Mouse (Mus musculus): Measurements from ENCODE around the gene Tmem170b. TPM values are rescaled to one million over a fixed set of nuclear protein-coding genes. Genes with fewer than 3 reads are reported as not detected.

Tmem170b gene
- 21.9 and 22.8 TPM in 2 replicates for total RNA-seq (2021)
- long read RNA-seq, experiment 1, full-length matches to known transcripts = 4 of 6 reads
- long read RNA-seq, experiment 1, partial matches to known transcripts = 0 of 6 reads
- long read RNA-seq, experiment 1, other reads (novel, unspliced or antisense) = 2 of 6 reads
- long read RNA-seq, experiment 2, full-length matches to known transcripts = 2 of 2 reads
- long read RNA-seq, experiment 2, partial matches to known transcripts = 0 of 2 reads
- long read RNA-seq, experiment 2, other reads (novel, unspliced or antisense) = 0 of 2 reads

DNA sequence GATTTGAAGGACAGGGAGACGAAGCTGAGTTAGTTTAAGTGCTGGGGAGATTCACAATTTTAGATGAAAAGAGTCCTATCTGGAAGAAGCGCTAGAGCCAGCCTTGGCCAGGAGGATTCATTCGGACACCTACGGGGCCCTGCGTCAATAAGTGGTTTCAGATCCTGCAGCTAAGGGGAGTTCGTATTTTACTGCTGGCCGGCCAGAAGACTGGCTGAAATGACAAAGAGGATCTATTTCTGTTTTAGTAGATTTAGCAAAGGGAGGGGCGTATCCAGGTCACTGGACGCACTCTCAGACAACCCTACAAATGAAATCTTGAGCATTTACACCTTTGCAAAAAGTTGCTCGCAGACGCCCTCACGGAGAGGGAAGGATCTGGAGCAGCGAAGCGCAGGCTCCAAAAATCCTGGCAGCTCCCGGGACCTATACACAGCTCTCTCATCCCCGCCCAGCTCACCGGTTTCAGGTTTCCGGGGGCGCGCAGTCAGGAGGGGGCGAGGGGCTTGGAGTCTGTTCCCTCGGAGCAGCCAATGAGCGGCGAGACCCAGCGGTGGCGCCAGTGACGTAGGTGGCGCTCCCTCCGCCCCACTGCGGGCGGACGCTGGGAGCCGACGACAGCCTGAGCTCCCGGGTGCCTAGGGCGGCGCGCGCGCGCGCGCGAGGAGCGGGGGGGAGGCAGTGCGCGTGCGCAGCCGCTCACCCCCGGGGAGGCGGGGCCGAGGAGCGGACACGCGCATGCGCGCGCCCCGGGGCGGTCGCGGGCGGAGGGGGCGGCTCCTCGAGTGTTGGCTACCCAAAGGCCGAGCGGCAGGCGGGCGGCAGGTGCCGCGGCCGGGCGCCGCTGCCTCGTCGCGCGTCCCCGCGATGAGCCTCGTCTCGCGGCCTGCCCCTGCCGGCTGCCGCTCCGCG, at the start of gene Tmem170b:
Gene Tmem170b, plus strand, starts transcription at position 809 of the 912 bp plus-strand sequence.
- peak; percentile 97 for DNase-seq

DNA sequence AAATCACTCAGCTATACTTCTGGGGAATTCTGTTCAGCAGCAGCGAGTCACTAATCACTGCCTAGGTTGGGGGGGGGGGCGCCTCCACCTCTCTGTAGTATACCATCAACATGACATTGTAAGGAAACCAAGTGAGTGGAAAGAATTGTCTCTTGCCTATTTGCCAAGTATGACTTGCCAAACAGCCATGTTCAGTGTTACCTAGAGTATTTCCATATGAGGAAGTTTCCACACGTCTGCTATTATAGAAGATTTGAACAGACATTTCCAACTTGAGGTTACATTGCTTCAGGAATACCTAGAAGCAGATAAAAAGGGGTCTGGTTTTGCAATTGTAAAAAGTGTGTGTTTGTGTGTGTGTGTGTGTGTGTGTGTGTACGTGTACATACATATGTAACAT, 44.7 kb upstream of the Tmem170b start:
- DNase-seq = no peak

DNA sequence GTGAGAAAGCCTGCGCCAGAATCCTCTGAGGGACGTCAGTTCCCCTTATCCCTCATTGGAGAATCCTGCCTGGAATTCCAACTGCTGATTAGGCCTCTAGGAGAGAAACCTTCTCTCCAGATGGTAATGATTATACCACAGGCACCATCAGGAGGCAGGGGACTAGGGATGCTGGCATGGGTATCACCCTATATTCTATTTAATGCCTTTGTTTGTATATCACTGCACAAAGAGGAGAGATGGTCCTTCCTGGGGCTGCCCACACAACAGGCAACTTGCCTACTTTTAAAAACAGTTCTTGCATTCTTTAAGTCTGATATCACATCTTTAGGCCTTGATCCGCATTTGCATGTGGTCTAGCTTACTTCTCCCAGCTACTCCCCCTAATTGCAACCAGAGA, 37.3 kb upstream of the Tmem170b start:
- DNase-seq = no peak

DNA sequence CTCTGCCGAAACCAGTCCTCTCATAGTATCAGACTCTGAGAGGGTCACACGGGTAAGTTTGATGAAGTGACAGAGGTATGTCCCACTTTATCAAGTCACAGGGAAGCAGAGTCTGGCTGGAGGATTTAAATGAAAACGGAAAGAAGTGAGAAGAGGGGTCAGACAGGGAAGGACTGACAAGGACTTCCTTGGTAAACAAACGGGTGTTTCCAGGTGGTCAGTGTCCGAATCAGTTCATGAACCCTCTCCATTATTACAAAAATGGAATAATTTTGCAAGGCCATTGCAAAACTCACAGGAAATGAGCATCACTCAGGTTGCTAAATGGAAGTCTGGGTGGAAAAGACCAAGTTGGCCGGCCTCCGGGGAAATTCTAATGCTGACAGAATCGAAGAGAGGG, 36.8 kb upstream of the Tmem170b start:
- DNase-seq = no peak

DNA sequence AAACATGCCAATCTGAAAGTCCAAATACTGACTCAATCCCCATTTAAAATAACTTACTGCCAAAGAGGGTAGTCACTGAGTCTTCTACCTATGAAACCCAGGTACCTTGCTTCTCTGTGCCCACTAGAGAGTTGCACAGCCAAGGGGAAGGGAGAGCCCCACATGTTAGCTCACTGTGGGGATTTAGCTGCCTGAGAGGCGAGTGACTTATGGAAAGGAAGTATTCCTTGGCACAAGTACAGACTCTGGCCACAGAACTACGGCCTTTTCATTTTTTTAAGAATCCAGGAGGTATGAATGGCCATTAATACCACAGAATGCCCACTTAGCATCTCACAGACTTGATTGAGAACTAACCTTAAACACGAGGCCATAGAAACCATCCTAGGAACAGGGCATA, 35.9 kb upstream of the Tmem170b start:
- no peak for DNase-seq

DNA sequence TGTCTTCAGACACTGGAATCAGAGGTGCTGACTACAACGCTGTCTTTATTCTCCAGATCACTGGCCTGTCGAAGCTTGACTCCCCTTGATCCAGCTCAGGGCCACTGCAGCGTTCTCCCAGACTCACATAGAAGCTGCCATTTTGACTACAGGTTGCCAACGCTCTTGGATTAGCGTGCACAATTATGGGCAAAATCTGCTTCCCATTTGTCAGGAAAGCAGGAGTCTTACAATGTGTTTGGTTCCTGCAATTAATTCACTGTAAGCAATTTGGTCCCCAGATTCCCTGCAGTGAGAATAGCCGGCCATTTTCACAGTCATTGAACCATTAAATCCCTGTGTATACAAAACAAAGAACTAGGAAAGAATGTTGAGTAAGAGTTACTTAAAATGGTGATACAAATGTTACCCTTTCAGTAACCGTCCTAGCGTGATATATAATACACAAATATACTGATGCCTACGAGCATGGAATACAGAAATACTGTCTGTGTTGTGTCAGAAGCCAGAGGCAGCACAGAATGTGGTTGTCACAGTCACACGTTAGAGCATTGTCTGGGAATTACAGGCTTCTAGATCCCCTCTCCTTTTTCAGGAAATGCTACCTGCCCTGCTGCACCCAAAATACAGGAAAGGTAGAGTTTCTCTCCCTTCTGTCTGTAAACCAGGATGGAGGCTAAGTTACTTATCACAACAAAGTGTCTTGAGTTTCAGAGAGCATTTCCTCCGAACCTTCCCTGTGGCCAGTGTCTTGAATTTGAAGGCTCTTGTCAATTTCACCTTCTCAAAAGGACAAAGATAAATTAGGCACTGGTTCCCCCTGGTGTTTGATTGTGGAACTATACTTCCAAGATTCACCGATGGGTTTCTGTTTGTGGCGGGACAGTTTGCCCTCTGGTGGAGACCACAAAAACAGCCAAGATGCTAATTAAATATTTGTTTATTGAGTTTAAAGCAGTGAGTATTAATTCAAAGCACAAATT, 34.0 kb upstream of the Tmem170b start:
- peak; percentile 85 for DNase-seq

DNA sequence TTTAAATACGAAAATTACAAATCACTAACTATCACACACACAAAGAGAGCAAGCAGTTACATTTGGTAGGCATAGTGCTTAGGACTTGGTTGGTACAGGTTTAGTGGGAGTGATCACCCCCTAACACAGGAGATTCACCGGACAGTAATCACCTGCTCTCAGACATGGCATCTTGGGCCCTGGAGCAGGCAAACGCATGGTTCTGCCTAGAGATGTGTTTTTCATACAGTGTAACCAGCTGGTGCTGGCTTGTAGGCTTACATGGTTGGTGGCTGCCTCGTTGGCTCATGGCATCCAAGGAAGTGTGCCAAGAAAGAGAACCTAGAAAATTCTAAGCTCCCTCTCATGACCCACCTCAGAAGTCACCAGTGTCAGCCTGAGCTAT, 33.4 kb upstream of the Tmem170b start:
- no peak for DNase-seq

DNA sequence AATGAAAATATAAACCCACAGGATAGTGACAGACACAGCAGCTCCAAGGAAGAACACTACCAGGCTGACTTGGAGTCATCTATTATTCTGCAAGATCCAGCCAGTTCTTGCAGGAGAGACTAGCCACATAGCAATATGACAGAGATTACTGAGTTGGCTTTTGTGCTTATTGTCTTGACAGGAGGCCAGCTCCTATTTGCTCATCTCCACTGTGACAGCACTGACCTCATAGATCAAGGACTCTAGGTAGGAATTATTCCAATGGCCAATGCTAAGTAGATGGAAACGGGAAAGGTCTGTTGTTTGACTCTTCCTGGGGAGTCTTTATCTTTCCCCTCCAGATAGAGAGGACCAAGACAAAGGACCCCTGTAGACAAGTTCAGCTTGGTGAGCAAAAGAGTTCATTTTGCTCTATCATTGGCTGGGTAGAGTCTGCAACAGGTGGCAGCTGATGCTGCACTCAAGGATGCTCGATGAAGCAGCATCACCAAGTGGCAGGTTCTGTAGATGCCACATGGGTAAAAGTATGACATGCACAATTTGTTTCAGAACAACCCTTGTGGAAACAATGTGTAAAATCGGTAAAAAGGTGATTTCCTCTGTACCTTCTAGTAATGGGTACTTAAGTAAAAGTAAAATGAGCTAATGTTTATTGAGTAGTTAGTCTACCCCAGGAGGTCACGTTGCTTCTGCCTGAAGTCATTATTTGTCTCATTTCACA, 32.4 kb upstream of the Tmem170b start:
- DNase-seq = peak; percentile 26

DNA sequence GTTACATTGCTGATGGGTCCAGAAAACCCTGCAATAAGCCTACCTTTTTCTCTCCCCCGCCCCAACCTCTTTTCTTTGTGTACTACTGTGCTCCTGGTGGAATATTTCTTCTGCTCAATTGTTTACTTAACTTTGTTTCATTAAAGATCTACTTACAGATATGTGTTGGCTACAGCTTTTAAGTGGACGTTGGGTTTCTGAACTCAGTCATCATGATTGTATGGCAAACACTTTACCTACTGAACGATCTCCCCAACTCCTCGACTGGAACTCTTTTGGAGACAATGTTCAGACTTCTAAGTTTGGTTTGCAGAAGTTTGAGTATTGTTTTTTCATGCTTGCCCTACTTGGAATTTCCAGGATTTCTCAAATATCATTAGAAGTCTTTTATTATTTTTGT, 24.6 kb upstream of the Tmem170b start:
- DNase-seq = no peak

DNA sequence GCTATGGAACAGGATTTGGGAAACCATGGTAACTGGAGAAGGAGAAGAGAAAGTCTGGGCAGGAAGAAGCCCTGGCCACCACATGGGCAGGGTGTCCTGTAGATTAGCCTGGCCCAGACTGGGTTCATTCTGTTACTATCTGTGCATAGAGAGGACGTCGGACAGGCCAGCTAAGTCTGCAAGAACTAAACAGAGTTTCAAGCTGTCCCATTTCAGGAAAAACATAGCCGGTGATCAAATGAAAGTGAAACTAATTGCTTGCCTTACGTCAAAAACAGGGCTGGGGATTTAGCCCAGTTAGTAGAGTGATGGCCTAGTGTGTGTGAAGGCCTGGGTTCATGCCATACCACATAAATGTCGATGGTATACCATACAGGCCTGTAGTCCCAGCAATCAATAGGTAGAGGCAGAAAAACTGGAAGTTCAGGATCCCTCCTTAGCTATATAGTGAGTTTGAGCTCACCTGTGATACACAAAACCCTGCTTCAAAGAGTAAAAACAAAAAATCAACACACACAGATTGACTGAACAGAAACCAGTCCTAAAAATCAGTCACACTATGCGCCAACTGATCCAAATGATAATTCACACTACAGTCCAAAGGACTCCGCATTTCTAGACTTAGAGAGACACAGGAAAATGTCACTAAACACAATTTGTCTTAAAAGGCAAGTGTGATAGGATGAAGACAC, 21.9 kb upstream of the Tmem170b start:
- DNase-seq = no peak

DNA sequence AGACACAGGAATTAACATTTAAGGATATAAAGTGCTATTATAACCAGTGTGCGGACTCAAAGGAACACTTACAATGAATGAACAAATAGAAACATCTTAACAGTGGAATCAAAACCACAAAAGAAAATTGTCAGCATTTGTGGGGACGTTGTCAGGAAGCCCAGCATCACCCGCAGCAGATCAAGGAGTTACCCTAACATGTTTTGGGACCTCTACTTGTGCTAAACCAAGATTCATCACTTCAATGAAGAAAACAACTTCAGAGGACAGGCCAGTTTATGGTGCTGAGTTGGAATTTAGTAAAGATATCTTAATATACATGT, 21.4 kb upstream of the Tmem170b start:
- DNase-seq = no peak

DNA sequence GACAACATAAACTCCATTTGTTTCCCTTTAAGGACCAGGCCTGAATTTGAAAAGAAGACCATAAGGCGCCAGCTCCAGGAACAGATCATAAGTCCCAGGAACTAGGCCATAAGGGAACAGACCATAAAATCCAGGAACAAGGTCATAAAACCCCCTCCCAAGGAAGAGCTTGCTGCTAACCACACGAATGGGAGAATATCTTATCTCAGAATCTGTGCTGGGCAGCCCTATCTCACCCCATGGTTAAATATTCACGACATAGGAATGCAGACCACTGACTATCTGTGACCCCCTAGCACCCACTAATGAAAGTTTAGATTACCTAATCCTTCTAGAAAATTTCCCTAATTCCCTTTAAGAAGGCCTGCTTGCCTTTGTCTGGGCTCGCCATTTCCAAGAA, 20.8 kb upstream of the Tmem170b start:
- no peak for DNase-seq

DNA sequence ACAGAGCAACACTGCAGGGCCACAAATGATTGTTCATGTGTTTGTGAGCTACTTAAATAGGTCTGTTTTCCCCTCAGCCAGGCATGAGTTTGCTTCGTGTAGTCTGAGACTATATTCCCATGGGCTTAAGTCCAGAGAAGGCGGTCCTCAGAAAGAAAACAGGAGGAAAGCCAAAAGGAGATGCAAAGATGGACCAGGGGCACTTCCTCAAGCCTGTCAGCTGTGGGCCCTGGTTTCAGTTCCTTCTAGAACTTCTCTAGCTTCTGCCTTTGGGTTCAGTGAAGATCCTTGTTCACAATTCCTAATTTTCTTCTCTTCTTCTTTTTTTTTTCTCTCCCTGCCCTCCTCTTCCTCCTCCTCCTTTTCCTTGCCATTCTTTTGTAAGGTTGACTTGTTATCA, 9.0 kb upstream of the Tmem170b start:
- DNase-seq = no peak

DNA sequence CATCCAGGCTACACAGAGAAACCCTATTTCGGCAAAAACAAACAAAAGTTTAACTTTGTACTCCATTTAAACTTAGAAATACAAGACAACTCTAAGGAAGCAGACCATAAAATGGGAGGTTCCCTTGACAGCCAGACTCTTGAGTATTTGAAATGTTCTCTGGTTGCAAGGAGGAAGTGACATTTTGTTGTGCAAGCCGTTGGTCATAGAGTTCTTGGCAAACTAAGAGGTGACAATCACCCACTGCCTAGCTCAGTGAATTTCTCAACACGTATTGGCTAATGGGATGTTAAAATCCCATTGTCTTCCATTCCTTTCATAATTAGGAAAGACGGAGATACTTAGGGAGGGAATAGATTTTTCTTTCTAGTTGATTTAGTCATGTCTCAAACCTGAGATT, 5.7 kb upstream of the Tmem170b start:
- DNase-seq = peak; percentile 32

DNA sequence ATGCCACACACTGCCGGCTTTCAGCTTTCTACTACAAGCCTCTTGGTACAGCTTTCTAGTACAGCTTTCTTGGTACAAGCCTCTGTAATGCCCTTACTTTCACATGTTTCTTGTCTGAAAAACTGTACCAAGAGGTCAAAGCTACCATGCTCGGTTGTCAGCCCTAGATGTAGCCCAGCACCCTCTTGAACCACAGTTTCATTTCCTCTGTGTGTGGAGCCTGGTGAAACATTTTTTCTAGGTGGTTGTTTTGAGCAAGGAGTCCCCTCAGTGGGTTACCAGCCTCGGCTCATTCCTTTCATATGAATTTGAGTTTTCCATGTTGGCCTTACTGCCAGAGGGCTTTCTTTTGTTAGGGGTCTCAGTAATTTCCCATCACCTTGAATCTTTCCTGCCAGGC, 4.7 kb upstream of the Tmem170b start:
- no peak for DNase-seq

DNA sequence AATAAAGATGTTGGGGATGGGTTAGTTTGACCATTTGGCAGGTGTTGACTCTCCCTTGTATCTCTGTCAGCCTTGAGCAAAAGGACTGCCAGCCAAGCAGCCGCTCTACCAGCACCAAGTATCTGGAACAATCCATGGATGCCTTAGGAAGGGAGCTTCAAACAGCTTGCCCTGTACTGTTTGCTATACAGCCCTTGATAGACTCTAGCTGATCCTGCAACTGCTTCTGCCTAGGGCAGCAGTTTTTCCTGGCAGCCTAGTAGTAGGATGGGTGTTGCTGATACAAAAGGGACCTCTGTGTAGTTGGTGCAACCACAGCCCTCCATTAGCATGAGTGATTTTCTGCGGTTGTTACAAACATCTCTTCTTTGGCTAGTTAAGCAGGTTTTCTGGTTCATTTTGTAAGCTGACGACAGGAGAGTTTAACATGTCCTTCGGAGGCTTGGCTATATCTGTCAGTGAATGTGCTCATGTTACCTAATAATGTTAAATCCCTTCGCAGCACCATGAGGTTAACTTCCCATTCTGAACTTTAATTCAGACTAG, 1.7 kb upstream of the Tmem170b start:
- no peak for DNase-seq

DNA sequence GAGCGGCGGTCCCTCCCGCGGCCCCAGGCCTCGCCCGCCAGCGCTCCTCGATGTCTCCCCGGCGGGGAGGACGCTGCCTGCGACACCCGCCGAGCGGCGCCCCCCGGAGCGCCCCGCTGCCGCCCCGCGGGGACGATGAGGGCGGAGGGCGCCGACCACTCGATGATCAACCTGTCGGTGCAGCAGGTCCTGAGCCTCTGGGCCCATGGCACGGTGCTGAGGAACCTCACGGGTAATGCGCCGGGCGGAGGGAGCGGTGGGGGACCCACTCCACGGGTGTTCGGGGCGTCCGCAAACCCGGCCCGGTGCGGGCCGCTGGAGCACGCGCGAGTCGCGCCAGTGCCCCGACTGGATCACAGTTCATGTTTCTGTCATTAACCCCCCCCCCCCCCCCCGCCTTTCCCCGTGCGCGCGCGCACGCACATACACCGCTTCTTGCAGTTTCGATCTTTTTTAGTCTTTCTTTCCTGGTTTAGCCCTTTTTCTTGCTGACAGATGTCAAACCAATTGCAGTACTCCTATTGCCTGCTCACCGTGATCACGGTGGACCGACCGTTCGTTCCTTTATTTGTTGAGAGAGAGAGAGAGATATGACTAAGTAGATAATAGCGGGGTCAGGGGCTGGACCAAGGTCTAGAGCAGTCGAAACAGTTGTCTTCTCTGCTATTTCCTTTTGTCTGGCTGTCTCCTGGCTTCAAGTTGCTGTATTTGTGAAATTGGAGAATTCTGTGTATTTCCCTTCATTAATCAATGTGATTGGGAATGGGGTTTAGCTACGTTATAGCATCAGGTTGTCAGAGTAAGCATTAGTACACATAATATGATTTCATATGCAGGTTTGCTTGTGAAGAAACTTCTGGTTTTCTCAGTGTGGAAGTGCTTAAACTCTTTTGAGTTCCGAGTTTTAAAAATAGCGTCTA, 634 bp downstream of the Tmem170b start:
- DNase-seq = peak; percentile 67

DNA sequence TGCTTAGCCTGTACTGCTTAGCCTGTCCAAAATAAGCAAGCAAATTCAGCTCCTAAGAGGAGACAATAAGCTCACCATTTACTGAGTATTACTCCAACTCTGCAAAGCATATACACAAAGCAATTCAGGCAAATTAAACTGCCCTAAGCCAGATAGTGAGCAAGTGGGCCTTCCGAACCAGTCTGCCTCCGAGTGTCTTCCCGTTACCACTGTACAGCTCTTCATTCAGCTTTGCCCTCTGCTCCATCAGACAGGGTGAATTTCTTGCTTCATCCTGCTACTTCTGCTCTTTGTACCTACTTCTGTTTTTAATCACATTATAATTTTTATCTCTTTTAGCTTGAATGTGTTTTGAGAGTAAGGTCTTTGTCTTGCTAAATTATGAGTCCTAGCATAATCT, 1.9 kb downstream of the Tmem170b start:
- DNase-seq = no peak

DNA sequence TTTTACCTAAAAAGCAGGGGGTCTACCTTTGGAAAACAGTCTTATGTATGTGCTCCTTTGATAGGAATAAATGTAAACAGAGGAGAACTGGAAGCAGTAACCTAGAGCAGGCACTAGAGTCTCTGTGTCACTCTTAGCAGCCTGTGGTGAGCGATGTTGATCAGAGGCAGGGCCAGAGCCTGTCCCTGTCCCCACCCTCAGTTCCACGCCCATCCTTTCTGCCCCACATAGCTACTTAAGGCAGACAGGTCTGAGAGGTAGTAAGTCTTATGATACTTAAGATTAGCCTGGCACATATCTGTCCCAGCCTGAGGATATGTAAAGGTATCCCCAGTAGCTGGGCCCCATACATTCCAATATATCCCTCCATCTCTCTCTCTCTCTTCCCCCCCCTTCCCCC, 2.9 kb downstream of the Tmem170b start:
- no peak for DNase-seq

DNA sequence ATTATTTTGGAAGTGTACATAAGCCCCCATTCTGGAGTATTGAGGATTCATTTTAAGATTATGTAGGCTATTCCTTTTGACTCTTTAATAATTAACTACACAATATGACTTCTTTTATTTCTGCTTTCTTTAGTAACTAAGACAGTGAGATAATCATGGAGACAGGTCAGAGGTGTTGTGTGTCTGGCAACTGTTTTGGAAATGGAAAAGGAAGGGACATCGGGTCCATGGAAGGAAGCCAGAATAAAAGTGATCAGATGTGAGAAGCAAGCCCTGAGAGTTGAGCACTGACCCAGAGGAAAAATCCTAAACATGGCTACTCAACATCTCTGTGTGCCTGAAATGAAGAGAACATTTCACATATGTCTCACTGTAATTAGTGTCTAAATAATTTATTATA, 5.3 kb downstream of the Tmem170b start:
- DNase-seq = no peak

Data from adrenal gland, postnatal 14 days (tissue).